Mouse (Mus musculus) myocyte (in vitro differentiated cells): ENCODE data around the gene Rnf6.

Experiments
- CEBPB ChIP-seq: IDR thresholded peaks from 2 replicates; pipeline ENCODE4 v1.6.1; 2011; ENCODE audit warnings: mild to moderate bottlenecking, moderate library complexity; ENCODE audit not compliant: poor library complexity, insufficient read depth, severe bottlenecking
- E2F4 ChIP-seq: IDR thresholded peaks from one replicate; pipeline ENCODE4 v1.6.1; 2011; ENCODE audit warnings: mild to moderate bottlenecking, control low read depth, moderate library complexity; ENCODE audit not compliant: insufficient read depth
- MAX ChIP-seq: IDR thresholded peaks from one replicate; pipeline ENCODE4 v1.6.1; 2011; ENCODE audit warnings: low read depth, mild to moderate bottlenecking, control low read depth
- MYOD1 ChIP-seq, 3 experiments: IDR thresholded peaks; one replicate each; pipeline ENCODE4 v1.6.1; 2011; ENCODE audit warnings: control low read depth in 2 of 3, low read depth in 2 of 3, mild to moderate bottlenecking in 2 of 3, moderate library complexity in 1 of 3; ENCODE audit not compliant: insufficient read length in 2 of 3, control insufficient read depth in 1 of 3
- MYOG ChIP-seq, 3 experiments: IDR thresholded peaks; one replicate each; pipeline ENCODE4 v1.6.1; 2011; ENCODE audit warnings: control low read depth in 2 of 3, low read depth in 2 of 3, mild to moderate bottlenecking in 2 of 3; ENCODE audit not compliant: insufficient read length in 2 of 3, control insufficient read depth in 1 of 3, insufficient read depth in 1 of 3
- POLR2A ChIP-seq: IDR thresholded peaks from one replicate; pipeline ENCODE4 v1.6.1; 2011; ENCODE audit warnings: low read depth, mild to moderate bottlenecking, control low read depth, moderate library complexity; ENCODE audit not compliant: insufficient read length
- POLR2AphosphoS2 ChIP-seq: IDR thresholded peaks from one replicate; pipeline ENCODE4 v1.6.1; 2011; ENCODE audit warnings: low read depth, control low read depth; ENCODE audit not compliant: insufficient read length
- REST ChIP-seq: IDR thresholded peaks from one replicate; pipeline ENCODE4 v1.6.1; 2011; ENCODE audit warnings: mild to moderate bottlenecking, control low read depth, moderate library complexity; ENCODE audit not compliant: insufficient read depth, insufficient read length
- TCF12 ChIP-seq: IDR thresholded peaks from one replicate; pipeline ENCODE4 v1.6.1; 2011; ENCODE audit warnings: mild to moderate bottlenecking, control low read depth; ENCODE audit not compliant: poor library complexity, insufficient read depth, severe bottlenecking
- USF1 ChIP-seq: IDR thresholded peaks from one replicate; pipeline ENCODE4 v1.6.1; 2011; ENCODE audit warnings: low read depth, mild to moderate bottlenecking, control low read depth, moderate library complexity

GRCm38 (mm10) chr5:146267776-146268175, 46.4 kb upstream of the Rnf6 start:
- TF ChIP-seq POLR2A (no peak), USF1 (no peak), E2F4 (no peak), CEBPB (no peak), MYOG (IDR thresholded peaks at IDR 0.05; ENCODE audit: control insufficient read depth in 1 of 3, insufficient read depth in 1 of 3, insufficient read length in 2 of 3, low read depth in 2 of 3) (no peak), TCF12 (no peak), POLR2AphosphoS2 (no peak), MYOD1 (IDR thresholded peaks at IDR 0.05; ENCODE audit: control insufficient read depth in 1 of 3, insufficient read length in 2 of 3, low read depth in 2 of 3) (no peak), MAX (no peak), REST (no peak)
